Mouse (Mus musculus): ENCODE data around the gene Hoxc6.

Hoxc6 gene

DNA sequence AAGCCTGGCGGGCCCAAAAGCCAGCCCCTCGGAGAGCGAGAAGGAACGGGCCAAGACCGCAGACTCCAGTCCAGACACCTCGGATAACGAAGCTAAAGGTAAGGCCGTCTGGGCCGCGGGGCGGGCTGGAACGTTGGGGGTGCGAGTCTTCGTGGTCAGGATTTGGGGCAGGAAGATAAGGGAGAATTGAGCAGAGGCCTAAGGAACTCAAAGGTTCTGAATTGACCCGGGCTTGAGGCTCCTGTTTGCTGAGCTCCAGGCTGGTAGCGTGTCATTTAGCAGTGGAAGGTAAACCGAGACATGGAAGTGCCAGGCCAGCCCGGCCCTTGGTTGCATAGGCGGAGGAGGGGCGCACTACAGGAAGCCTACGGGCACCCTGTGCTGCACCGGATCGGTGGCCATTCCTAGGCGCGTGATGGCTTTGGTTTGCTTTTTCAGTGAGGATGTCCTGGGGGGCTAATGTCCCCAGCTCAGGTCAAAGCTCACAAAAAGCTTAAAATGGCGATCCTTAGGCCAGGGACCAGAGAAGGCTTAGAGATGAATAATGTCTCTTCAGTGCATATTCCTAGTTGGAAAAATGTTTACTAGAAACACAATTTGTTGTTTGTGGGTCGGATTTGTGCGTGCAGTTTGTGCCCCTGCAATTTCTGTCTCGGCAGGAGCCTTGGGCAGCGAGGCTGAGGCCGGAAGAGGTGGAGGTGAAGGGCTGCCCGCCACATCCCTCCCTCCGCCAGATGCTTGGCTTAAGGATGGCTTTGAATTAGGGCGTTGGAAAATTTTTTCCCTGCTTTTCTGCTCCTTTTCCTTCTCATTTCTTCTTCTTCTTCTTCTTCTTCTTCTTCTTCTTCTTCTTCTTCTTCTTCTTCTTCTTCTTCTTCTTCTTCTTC, 30.3 kb upstream of the Hoxc6 start:
- no peak for DNase-seq (ENCODE audit: inconsistent ontology term)

DNA sequence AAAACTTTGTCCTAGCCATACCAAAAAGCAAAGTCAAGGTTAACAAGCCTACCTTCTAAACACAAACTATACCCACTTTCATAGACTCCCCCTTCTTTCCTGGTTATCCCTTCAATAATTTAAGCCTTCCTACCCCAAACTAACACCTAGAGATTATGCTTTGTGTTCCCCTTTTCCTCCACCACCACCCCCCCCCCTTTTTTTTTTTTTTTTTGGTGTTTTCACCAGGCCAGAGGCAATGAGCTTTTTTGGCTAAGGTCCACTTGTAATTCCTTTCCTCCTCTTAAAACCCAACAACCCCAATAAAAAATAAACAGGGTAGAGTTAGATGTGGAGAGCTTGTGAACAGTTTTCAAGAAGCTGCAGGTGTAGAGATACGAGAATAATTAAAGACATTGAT, 28.8 kb upstream of the Hoxc6 start:
- DNase-seq (ENCODE audit: inconsistent ontology term) = no peak

DNA sequence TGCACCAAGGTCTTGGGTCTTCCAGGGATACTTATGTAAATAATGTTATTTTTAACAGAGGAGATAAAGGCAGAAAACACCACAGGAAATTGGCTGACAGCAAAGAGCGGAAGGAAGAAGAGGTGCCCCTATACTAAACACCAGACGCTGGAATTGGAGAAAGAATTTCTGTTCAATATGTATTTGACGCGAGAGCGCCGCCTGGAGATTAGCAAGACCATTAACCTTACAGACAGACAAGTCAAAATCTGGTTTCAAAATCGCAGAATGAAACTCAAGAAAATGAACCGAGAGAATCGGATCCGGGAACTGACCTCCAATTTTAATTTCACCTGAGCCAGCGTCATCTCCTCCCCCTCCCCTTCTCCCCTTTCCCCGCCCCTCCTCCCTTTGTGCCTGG, 27.3 kb upstream of the Hoxc6 start:
- peak; percentile 20 for DNase-seq (ENCODE audit: inconsistent ontology term)

DNA sequence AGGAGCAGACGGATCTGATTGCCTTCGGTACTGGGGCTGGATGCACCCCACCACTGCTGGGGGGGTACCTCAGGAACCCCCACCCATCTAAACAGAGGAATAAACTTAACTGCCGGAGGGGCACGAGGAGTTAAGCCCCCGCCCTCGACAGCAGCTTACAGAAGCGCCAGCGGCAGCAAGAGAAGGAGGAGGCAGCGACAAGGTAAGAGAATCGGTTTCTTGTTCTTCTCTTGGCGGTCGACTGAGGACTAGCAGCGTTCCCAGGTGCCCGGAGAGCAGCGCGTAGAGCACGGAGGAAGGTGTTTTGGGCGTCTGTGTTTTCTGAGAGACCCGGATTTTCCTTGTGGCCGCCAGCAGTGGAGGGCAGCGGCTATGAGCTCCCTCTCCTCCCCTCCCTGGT, 25.8 kb upstream of the Hoxc6 start:
- no peak for DNase-seq (ENCODE audit: inconsistent ontology term)

DNA sequence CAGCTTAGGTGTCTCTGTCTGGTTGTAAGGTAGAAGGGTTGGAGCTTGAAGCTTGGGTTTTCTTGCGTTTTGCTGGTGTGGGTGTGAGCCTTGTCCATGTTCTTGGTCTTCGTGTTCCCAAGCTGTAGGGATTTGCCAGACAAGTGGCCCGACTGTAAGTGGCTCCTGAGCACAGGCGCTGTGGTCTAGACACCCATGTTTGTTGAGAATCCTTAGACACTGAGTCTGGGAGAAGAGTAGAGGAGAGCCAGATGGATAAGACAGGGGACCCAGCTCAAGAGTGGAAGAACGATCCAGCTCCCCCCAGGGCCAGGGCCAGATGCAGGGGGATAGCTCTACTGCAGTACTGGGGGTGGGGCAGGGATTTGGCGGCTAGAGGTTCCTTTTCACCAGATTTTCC, 25.3 kb upstream of the Hoxc6 start:
- DNase-seq (ENCODE audit: inconsistent ontology term) = no peak

DNA sequence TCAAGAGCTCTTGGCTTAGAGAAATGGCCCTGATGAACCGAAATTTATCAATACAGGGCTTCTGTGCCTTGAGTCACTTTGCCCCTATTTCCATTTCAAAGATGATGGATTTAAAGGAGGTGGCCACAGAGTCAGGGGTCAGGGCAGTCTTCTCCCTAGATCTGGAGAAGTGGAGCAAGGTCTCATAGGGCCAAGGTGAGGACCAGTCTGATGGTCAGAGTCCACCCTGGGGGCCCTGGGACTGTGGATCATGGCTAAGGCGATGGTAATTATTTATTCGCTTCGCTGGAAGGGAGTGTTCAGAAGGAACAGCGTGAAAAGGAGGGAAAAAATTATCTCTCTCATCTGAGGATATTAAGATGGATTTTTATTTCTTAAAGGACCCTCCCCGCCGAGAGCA, 23.0 kb upstream of the Hoxc6 start:
- DNase-seq (ENCODE audit: inconsistent ontology term) = no peak

DNA sequence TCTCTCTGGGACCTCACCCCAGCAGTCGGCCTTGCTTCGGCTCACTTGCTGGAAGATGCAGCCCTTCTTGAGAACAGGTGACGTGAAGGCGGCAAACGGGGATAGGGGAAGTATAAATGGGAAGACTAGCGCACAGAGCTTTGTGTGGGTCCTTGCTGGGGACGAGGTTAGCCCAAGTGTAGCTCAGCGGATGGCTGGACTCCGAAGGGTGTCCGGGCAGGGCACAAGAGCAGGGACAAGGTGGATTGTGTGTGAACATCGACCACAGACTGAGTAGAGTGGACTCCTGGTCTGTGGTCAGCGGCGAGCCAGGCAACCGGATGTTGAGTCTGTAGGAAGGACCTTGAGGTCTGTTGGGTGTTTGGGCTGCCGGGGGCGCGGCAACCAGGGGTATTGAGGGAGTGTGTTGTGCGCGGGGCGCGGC, 22.4 kb upstream of the Hoxc6 start:
- no peak for DNase-seq (ENCODE audit: inconsistent ontology term)

DNA sequence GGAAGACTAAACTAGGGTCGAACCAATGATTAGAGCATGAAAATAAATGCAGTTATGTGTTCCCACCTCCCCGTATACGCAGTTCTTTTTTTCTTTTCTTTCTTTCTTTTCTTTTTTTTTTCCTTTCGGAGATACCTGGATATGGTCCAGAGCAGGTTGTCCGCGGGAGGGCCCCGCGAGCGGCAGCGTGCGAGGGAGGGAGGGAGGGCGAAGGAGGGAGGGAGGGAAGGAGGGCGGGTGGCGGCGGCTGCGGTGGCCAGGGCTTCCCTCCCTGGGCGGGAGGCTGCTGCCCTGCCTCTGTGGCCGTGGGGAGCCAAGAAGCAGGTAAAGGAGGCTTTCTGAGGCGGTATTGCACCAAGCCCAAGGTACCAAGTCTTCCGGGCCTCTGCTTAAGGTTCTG, 21.9 kb upstream of the Hoxc6 start, which contains the start of gene Hoxc9:
Gene Hoxc9 (plus strand): TSS at position 269 of the 400 bp plus-strand sequence.
- DNase-seq (ENCODE audit: inconsistent ontology term) = no peak

DNA sequence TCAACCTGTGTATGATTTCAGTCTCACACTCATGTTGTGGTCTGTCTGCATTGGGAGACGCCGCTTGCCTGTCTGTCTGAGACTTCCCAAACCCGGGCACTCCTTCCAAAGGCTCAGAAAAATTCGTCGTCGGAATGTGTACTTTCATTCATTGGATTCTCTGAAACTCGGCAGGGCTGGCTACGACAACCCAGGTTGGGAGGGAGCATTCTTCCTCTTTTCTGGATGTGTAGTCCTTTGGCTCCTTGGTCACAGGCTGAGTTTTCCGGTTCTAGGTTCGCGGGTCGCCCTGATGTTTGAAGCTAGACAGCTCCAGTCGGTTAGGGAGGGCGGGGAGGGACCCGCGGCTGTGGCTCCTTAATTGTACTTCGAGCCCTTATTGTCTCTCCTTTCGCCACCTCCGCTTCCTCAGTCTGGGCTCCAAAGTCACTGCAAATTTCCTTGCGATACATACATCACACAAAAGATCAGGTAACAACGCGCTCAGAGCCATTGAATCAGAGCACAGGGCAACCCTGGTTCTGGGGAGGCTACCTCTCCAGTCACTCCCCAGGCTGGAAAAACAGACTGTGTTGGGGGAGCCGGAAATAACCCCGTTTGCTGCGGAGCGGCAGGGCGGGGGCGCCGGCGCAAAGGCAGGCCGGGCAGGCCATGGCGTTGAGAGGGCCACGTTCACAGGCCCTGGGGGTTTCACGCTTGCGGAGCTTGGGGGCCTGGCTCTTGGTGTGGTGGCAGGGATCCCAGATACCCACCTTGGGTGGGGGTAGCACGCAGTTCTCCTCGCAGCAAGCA, 21.2 kb upstream of the Hoxc6 start:
- no peak for DNase-seq (ENCODE audit: inconsistent ontology term)

DNA sequence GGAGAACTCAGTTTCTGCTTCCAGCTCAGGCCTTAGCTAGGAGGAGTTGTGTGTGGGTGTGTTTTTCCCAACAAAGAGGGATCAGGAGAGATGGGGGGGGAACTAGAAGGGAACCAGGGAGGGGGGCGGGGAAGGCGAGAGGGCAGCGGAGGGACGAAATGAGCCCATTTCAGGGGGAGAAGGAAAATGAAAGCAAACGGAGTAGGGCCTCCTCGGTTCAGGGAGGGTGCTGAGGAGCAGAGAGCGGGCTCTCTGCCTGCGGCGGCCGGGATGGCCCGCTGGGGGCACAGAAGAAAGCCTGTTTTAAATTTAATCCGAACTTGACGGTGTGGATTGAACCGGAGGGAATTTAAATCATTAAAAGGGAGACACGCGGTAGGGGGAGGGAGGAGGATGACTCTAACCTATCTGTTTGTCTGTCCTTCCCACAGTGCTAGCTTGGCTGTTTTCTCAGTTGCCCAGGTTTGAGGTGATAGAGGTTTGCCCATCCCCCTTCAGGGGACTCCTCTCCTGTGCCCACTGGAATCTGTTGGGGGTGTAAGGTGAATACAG, 20.6 kb upstream of the Hoxc6 start:
- DNase-seq (ENCODE audit: inconsistent ontology term) = no peak

DNA sequence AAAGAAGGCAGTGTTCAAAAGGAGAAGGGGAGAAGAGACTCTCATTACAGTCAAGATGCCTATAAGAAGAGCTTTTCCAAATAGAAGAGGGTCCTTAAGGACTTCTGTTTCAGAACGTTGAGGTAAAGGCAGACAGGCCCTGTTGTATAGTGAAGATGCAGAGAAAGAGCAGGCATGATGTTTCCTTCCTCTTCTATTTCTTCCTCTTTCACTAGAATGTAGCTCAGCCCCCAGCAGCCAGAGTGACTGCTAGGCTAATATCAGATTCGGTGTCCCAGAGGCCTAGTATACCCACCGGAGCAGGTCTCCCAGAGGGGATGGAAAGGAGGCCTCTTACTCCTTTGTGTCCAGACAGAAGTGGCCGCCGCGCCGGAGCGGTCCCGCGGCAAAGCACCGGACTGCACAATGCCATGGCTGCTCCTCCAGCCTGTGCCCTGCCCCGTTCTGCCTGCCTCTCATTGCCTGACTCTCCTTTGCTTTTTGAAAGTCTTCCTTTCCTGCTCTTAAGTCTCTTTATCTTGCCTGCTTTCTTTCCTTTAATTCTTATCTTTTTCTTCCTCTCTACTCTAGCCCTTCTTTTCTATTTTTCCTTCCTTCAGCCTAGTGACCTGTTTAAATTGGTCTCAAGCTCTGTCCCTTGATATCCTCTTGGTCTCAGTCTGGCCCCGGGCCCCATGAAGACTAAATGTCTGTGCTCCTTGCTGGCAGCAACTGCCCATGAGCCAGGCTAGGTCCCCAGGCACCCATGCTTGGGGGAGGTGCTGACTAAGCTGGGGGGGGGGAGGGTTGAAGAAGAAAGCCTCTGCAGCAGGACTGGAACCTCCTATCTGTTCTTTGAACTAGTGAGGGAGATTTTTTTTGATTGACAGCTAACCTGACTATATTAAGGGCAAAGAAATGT, 19.2 kb upstream of the Hoxc6 start:
- no peak for DNase-seq (ENCODE audit: inconsistent ontology term)

DNA sequence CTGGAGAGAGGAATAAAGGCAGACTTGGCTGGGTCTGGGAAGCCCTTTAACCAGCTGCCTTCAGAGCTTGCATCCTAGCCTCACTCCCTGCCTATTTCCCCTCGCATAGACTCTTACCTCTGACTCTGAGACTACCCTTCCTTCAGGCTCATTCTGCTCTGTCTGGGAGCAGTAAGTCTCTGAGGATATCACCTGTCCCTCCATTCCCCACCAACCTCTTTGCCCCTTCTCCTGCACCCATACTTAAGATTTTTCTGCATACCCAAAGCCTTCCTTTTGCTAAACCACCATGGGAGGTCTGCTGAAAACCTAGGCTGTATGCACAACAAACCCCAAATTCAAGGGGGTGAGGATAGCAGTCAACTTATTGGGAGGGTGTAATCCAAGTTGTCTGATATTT, 18.1 kb upstream of the Hoxc6 start:
- no peak for DNase-seq (ENCODE audit: inconsistent ontology term)

DNA sequence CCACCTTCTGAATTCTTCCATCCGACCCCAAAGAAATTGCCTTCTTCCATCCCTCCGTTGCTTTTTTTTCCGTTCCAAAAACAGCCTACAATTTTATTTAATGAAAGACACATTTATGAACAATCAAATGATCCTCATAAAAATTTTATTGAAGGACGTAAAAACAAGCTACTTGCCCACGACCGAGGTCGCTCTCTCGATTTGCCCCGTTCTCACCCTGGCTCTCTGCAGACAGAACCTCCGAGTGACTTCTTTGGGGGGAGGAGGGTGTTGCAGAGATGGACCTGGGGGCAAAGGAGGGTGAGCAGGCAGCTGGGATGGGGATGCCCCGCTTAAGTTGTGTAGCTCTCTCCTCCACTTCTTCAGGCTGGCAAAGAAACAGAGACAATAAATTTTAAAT, 17.7 kb upstream of the Hoxc6 start:
- DNase-seq (ENCODE audit: inconsistent ontology term) = no peak

DNA sequence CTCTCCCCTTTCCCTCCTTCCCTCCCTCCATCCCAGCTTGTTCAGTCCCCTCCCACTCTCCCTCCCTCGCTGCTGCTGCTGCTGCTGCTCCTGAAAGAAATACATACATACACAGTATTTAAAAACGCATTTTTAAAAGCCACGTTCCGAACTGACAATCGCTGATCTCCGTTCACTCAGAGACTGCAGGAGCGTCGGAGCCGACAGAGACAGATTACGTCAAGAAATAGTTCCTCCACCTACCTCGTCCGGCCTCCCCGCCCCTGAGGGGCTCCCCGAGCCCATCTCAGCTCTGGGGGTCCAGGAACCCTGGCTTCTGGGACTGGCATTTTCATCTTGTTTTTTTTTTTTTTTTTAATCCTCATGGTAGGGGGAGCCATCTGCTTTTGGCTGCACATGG, 17.1 kb upstream of the Hoxc6 start:
- DNase-seq (ENCODE audit: inconsistent ontology term) = no peak

DNA sequence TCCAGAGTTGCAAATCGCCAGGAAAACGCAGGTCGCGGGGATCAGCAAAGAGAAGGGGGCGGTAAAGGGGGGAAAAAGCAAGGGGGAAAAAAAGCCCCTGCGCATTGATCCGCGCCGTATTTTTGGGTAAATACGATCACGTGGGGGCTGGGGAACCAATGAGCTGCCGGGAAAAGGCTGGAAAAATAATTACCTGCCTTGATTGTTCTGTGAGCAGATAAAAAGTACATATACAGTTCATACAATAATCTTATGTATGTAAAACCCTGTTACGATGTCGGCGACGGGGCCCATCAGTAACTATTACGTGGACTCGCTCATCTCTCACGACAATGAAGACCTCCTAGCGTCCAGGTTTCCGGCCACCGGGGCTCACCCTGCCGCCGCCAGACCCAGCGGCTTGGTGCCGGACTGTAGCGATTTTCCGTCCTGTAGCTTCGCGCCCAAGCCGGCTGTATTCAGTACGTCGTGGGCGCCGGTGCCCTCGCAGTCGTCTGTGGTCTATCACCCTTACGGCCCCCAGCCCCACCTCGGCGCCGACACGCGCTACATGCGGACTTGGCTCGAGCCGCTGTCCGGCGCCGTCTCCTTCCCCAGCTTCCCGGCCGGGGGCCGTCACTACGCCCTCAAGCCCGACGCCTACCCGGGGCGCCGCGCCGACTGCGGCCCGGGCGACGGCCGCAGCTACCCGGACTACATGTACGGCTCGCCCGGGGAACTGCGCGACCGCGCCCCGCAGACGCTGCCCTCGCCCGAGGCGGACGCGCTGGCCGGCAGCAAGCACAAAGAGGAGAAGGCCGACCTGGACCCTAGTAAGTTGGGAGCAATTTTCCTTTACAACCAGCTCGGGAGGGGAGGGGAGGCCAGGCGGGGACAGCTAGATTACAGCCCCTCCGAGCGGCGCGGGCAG, 16.4 kb upstream of the Hoxc6 start:
- DNase-seq (ENCODE audit: inconsistent ontology term) = no peak

DNA sequence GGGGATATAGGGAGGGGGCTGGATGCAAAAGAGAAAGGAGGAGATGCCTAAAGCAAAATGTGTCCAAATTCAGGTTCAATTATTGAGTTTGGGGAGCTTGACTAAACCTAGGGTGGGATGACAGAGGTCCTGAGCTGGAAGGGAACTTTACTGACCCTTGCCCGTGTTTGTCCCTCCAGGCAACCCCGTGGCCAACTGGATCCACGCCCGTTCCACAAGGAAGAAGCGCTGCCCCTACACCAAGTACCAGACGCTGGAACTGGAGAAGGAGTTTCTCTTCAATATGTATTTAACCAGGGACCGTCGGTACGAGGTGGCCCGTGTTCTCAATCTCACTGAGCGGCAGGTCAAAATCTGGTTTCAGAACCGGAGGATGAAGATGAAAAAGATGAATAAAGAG, 14.3 kb upstream of the Hoxc6 start:
- no peak for DNase-seq (ENCODE audit: inconsistent ontology term)

DNA sequence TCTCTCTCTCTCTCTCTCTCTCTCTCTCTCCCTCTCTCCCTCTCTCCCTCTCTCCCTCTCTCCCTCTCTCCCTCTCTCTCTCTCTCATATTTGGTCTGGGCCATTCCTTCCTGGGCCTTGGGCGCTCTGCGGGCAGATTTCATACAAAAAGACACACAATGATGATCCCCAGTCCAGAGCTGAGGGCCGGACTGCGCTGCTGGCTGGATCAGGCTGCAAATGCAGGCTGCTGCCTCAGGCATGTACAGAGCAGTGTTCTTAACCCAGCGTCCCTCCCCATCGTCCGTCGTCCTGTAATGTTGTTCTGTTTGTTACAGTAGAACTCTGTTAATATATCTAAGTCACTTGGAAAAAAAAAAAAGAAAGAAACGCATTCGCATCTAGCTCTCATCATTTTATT, 13.5 kb upstream of the Hoxc6 start:
- DNase-seq (ENCODE audit: inconsistent ontology term) = no peak

DNA sequence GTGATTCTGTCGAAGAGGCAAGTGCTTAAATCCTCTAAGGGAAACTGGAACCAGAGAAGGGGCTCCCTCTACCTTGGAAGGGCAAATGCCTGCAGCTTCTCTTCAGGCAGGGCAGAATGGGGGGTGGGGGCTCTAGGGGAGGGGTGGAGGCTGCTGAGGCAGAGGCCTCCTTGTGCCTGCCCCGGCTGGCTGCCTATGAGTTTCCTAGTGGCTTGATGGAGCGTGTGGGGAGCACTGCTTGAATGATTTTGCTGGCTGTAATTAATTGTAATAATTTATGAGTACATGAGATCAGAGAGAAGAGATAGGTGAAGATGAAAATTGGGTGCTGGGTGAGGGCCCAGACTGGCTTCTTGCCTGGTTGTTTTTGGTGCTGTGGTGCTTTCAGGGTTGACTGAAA, 13.1 kb upstream of the Hoxc6 start:
- no peak for DNase-seq (ENCODE audit: inconsistent ontology term)

DNA sequence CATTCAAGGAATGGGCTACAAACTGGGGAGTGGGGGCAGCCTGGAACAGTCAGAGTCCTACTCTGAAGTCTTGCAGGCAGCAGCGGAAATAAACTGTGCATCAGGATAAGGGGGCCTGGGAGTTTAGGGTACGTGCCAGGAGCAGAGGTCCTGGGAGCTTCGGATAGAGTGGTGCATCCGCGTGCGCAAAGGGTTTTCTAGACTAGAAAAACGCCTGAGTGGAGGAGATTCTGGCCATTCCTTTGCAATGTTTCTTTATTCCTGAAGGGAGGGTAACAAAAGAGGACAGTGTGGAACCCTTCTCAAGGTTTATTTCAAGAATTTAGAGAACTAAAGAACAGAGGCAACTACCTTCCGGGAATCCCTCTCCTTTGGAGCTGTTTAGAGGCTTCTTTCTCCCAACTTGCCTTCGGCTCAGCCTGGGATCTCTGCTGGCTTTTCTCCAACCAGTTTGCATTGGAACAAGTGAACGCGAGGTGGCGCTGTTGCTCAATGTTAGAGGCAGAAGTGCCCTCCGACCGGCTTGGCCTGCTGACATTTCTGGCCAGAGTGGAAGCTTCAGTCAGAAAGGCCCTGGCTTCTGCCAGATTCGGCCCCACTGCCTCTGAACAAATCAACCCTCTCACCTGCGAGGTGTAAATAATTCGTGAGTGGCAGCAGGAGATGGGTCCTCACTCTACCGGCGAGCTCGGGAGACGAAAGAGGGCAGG, 10.8 kb upstream of the Hoxc6 start:
- DNase-seq (ENCODE audit: inconsistent ontology term) = peak; percentile 72

DNA sequence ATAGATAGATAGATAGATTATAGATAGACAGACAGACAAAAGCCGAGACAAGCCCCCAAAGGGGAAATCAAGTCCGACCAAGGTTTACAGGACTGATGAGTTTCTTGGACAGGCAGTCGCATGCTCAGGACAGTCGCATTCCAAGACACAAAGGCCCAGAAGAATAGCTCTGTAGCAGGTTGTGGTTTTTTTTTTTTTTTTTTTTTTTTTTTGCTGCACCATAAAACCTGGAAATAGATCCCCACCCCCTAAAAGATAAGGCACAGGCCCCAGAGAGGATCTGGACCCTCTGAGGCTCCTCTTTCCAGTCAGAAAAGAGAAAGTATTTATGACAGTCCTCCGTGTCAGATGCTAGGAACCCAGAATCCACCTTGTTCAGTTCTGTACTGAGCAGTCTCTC, 10.0 kb upstream of the Hoxc6 start:
- DNase-seq (ENCODE audit: inconsistent ontology term) = no peak
